Mouse (Mus musculus) bone marrow, adult 2 months (tissue): ENCODE results near the gene 1700015G11Rik.

ENCODE experiments used
- CTCF ChIP-seq: fragments of 200-500 bp; IDR thresholded peaks from 2 replicates; pipeline ENCODE4 v1.5.1; 2011; ENCODE audit warnings: low read length, control low read depth; ENCODE audit not compliant: control insufficient read depth, insufficient read depth
- POLR2A ChIP-seq: fragments of 200-500 bp; IDR thresholded peaks from 2 replicates; pipeline ENCODE4 v1.6.1; 2011; ENCODE audit warnings: low read depth, mild to moderate bottlenecking, control low read depth, low read length, borderline replicate concordance; ENCODE audit not compliant: control insufficient read depth

- TF ChIP-seq CTCF (no peak), POLR2A (no peak; the same call in 1 of the 2 replicates)
Measured at GRCm38 (mm10) chr7:52005511-52006295, 9.8 kb downstream of the 1700015G11Rik start, which contains the start of gene Svip.
